ENCODE assay signal across 19 mouse cellular contexts in the genomic region with DNA sequence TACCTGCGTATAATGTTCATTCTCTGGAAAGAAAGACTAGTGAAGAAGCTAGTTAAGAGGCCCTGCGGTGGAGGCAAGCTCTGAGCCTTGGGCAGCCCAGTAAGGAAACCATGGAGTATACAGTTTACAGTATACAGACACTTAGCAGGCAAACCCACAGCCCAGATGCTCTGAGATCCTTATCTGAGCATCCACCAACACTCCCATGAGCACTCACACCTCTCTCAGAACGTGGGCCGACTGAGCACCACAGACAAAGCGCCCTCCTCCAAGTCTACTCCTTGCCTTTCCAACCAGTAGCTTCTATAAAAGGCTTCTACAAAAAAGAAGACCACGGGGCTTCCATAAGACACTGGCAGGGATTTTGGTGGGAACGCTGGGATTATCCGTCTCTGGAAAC. TPM values are rescaled to one million over a fixed set of nuclear protein-coding genes. Genes with fewer than 3 reads are reported as not detected.
DNase-seq lines count a peak whose midpoint lies in the region; ATAC-seq and TF ChIP-seq lines count a peak whose summit lies in the region.
"Had no signal": no experiment of that assay in that cellular context is flagged by ENCODE, and none has a peak within 500 bp of the region (broad histone marks: within the 10 kb centered on the region; RNA-seq: fewer than 3 reads in every experiment).

No protein-coding gene starts in this region.

- peak overlapping the region; percentile 68; the same call in 1 of the 2 replicates for H3K27ac ChIP-seq in forebrain, embryonic 12.5 days
- no peak overlapping the region for H3K27ac ChIP-seq in forebrain, postnatal 0 days (ENCODE audit: low read depth, low read length)
- H3K27ac ChIP-seq in hindbrain, embryonic 14.5 days = peak overlapping the region; percentile 38; the same call in 1 of the 2 replicates
- H3K27ac ChIP-seq in hindbrain, embryonic 10.5 days = no peak overlapping the region
- peak overlapping the region; percentile 74 for H3K27ac ChIP-seq in neural tube, embryonic 13.5 days (replicated peaks)
- no peak overlapping the region for H3K27ac ChIP-seq in neural tube, embryonic 15.5 days (replicated peaks)
- H3K27ac ChIP-seq in kidney, embryonic 14.5 days (ENCODE audit: low read depth, low read length) = no peak overlapping the region
- H3K27ac ChIP-seq: embryonic facial prominence, embryonic 15.5 days had no signal

- no peak overlapping the region for H3K4me2 ChIP-seq in forebrain, embryonic 12.5 days
- H3K4me2 ChIP-seq in forebrain, postnatal 0 days (ENCODE audit: low read depth) = no peak overlapping the region
- no peak overlapping the region for H3K4me2 ChIP-seq in hindbrain, embryonic 14.5 days (replicated peaks)
- no peak overlapping the region for H3K4me2 ChIP-seq in neural tube, embryonic 13.5 days
- no peak overlapping the region for H3K4me2 ChIP-seq in neural tube, embryonic 15.5 days
- H3K4me2 ChIP-seq in kidney, embryonic 14.5 days (replicated peaks; ENCODE audit: low read depth, low read length) = no peak overlapping the region
- H3K4me2 ChIP-seq: embryonic facial prominence, embryonic 15.5 days; heart, embryonic 12.5 days had no signal

- no peak overlapping the region for H3K9ac ChIP-seq in forebrain, embryonic 12.5 days
- H3K9ac ChIP-seq in forebrain, postnatal 0 days = no peak overlapping the region
- no peak overlapping the region for H3K9ac ChIP-seq in hindbrain, embryonic 14.5 days
- no peak overlapping the region for H3K9ac ChIP-seq in neural tube, embryonic 13.5 days
- H3K9ac ChIP-seq in neural tube, embryonic 15.5 days (replicated peaks) = no peak overlapping the region
- no peak overlapping the region for H3K9ac ChIP-seq in kidney, embryonic 14.5 days (ENCODE audit: low read depth, low read length)
- H3K9ac ChIP-seq: embryonic facial prominence, embryonic 15.5 days; heart, embryonic 12.5 days; liver, postnatal 0 days had no signal

- H3K4me1 ChIP-seq in forebrain, embryonic 12.5 days = peaks cover 66% of the 10 kb centered on the region
- H3K4me1 ChIP-seq in forebrain, postnatal 0 days (ENCODE audit: insufficient read depth) = peaks cover 24% of the 10 kb centered on the region
- peaks cover 59% of the 10 kb centered on the region for H3K4me1 ChIP-seq in hindbrain, embryonic 14.5 days (replicated peaks; ENCODE audit: control insufficient read depth, insufficient read depth, low read length)
- H3K4me1 ChIP-seq in hindbrain, embryonic 10.5 days (replicated peaks) = peaks cover 61% of the 10 kb centered on the region
- H3K4me1 ChIP-seq in neural tube, embryonic 13.5 days (replicated peaks) = peaks cover 89% of the 10 kb centered on the region
- peaks cover 73% of the 10 kb centered on the region for H3K4me1 ChIP-seq in neural tube, embryonic 15.5 days
- peaks cover 33% of the 10 kb centered on the region for H3K4me1 ChIP-seq in kidney, embryonic 14.5 days (ENCODE audit: control insufficient read depth, insufficient read depth, low read length)

- DNase-seq in forebrain, postnatal 0 days = no peak
- no peak for DNase-seq in hindbrain, embryonic 14.5 days (ENCODE audit: low spot score)
- no peak for DNase-seq in hindbrain, embryonic 10.5 days (ENCODE audit: low spot score)
- DNase-seq in right cerebral cortex, adult 2 months (ENCODE audit: low spot score in 2 of 2) = peak; percentile 78 to 79
- DNase-seq: cerebellum, postnatal 10 days; kidney, adult 2 months; kidney, postnatal 36 days; liver; liver, postnatal 0 days; thymus, adult 18-20 months had no signal

- WGBS in forebrain, embryonic 12.5 days = 78% methylated on average over 8 of the region's 8 CpGs
- 69% methylated on average over 8 of the region's 8 CpGs for WGBS in forebrain, postnatal 0 days
- 87% methylated on average over 8 of the region's 8 CpGs for WGBS in hindbrain, embryonic 14.5 days
- WGBS in hindbrain, embryonic 10.5 days = 91% methylated on average over 8 of the region's 8 CpGs
- WGBS in neural tube, embryonic 13.5 days = 88% methylated on average over 8 of the region's 8 CpGs
- 86% methylated on average over 8 of the region's 8 CpGs for WGBS in neural tube, embryonic 15.5 days
- 90% methylated on average over 8 of the region's 8 CpGs for WGBS in kidney, embryonic 14.5 days

- no peak for ATAC-seq in forebrain, embryonic 12.5 days (ENCODE audit: low FRiP score)
- ATAC-seq in forebrain, postnatal 0 days = no peak
- ATAC-seq in hindbrain, embryonic 14.5 days (ENCODE audit: low FRiP score) = no peak
- ATAC-seq in neural tube, embryonic 13.5 days (ENCODE audit: low read depth) = no peak
- no peak for ATAC-seq in neural tube, embryonic 15.5 days (ENCODE audit: low FRiP score)
- ATAC-seq in kidney, embryonic 14.5 days (ENCODE audit: low FRiP score, low TSS enrichment) = no peak
- ATAC-seq: CD4-positive, CD25-positive, alpha-beta regulatory T cell, adult 4 months; liver, postnatal 0 days had no signal

- no peak overlapping the region for H3K4me3 ChIP-seq in forebrain, embryonic 12.5 days (replicated peaks)
- H3K4me3 ChIP-seq in forebrain, postnatal 0 days (ENCODE audit: low read depth, low read length) = no peak overlapping the region
- H3K4me3 ChIP-seq in hindbrain, embryonic 14.5 days (replicated peaks; ENCODE audit: low read length) = no peak overlapping the region
- no peak overlapping the region for H3K4me3 ChIP-seq in hindbrain, embryonic 10.5 days
- H3K4me3 ChIP-seq in neural tube, embryonic 13.5 days = no peak overlapping the region
- no peak overlapping the region for H3K4me3 ChIP-seq in neural tube, embryonic 15.5 days (replicated peaks)
- no peak overlapping the region for H3K4me3 ChIP-seq in kidney, embryonic 14.5 days (ENCODE audit: low read length)
- H3K4me3 ChIP-seq: embryonic facial prominence, embryonic 15.5 days; heart, embryonic 12.5 days; myocyte had no signal

- H3K9me3 ChIP-seq in forebrain, embryonic 12.5 days = no peaks in the 10 kb centered on the region
- H3K9me3 ChIP-seq in forebrain, postnatal 0 days (ENCODE audit: low read length) = no peaks in the 10 kb centered on the region
- no peaks in the 10 kb centered on the region for H3K9me3 ChIP-seq in hindbrain, embryonic 14.5 days (ENCODE audit: control insufficient read depth, low read length)
- H3K9me3 ChIP-seq in hindbrain, embryonic 10.5 days = no peaks in the 10 kb centered on the region
- H3K9me3 ChIP-seq in neural tube, embryonic 13.5 days = no peaks in the 10 kb centered on the region
- H3K9me3 ChIP-seq in neural tube, embryonic 15.5 days (replicated peaks) = no peaks in the 10 kb centered on the region
- no peaks in the 10 kb centered on the region for H3K9me3 ChIP-seq in kidney, embryonic 14.5 days (ENCODE audit: control insufficient read depth, low read length)
- H3K9me3 ChIP-seq: embryonic facial prominence, embryonic 15.5 days; G1E; heart, embryonic 12.5 days had no signal

- no peaks in the 10 kb centered on the region for H3K27me3 ChIP-seq in forebrain, embryonic 12.5 days
- H3K27me3 ChIP-seq in forebrain, postnatal 0 days (ENCODE audit: insufficient read depth, low read length) = no peaks in the 10 kb centered on the region
- H3K27me3 ChIP-seq in hindbrain, embryonic 14.5 days (ENCODE audit: control insufficient read depth, insufficient read depth, low read length) = no peaks in the 10 kb centered on the region
- no peaks in the 10 kb centered on the region for H3K27me3 ChIP-seq in hindbrain, embryonic 10.5 days (ENCODE audit: insufficient read depth, poor library complexity, severe bottlenecking)
- no peaks in the 10 kb centered on the region for H3K27me3 ChIP-seq in neural tube, embryonic 13.5 days
- H3K27me3 ChIP-seq in neural tube, embryonic 15.5 days (replicated peaks) = no peaks in the 10 kb centered on the region
- H3K27me3 ChIP-seq in kidney, embryonic 14.5 days (ENCODE audit: control insufficient read depth, insufficient read depth, low read length) = no peaks in the 10 kb centered on the region
- H3K27me3 ChIP-seq: embryonic facial prominence, embryonic 15.5 days; heart, embryonic 12.5 days had no signal

- TF ChIP-seq CTCF in forebrain, postnatal 0 days (IDR thresholded peaks at IDR 0.05; ENCODE audit: low read depth) = no peak

- H3K36me3 ChIP-seq in forebrain, embryonic 12.5 days (replicated peaks) = no peaks in the 10 kb centered on the region
- no peaks in the 10 kb centered on the region; the same call in 1 of the 2 replicates for H3K36me3 ChIP-seq in forebrain, postnatal 0 days (ENCODE audit: insufficient read depth)
- H3K36me3 ChIP-seq in hindbrain, embryonic 14.5 days (replicated peaks; ENCODE audit: control insufficient read depth, insufficient read depth) = no peaks in the 10 kb centered on the region
- H3K36me3 ChIP-seq in hindbrain, embryonic 10.5 days = no peaks in the 10 kb centered on the region
- H3K36me3 ChIP-seq in neural tube, embryonic 13.5 days = no peaks in the 10 kb centered on the region
- no peaks in the 10 kb centered on the region for H3K36me3 ChIP-seq in neural tube, embryonic 15.5 days
- no peaks in the 10 kb centered on the region for H3K36me3 ChIP-seq in kidney, embryonic 14.5 days (ENCODE audit: control insufficient read depth, insufficient read depth, low read length)
- H3K36me3 ChIP-seq: embryonic facial prominence, embryonic 15.5 days; G1E; heart, embryonic 12.5 days had no signal

RNA-seq across cellular contexts. Expression of a gene that starts 51.2 kb away (rescaled TPM):
- polyA plus RNA-seq in forebrain, embryonic 12.5 days (2016; fragmentation: Nextera tagmentation; extraction: Ambion mirVana) = 32.4 and 37.9 TPM in 2 replicates
- 67.9 and 85.8 TPM in 2 replicates for total RNA-seq in forebrain, postnatal 0 days (2014; rRNA removed)
- polyA plus RNA-seq in forebrain, postnatal 0 days (2015; fragmentation: Nextera tagmentation; extraction: Ambion mirVana) = 19.7 and 35.5 TPM in 2 replicates
- 56.2 and 60.2 TPM in 2 replicates for polyA plus RNA-seq in hindbrain, embryonic 14.5 days (2014; fragmentation: Nextera tagmentation; extraction: Ambion mirVana)
- 16.1 and 19.3 TPM in 2 replicates for polyA plus RNA-seq in hindbrain, embryonic 10.5 days (2016; fragmentation: Nextera tagmentation; extraction: Ambion mirVana)
- 34.9 and 38.6 TPM in 2 replicates for polyA plus RNA-seq in neural tube, embryonic 13.5 days (2015; fragmentation: Nextera tagmentation; extraction: Ambion mirVana)
- 40.8 and 44.1 TPM in 2 replicates for polyA plus RNA-seq in neural tube, embryonic 15.5 days (2015; fragmentation: Nextera tagmentation; extraction: Ambion mirVana)
- 12.1 and 23.7 TPM in 2 replicates for polyA plus RNA-seq in kidney, embryonic 14.5 days (2014; fragmentation: Nextera tagmentation; extraction: Ambion mirVana)
- polyA plus RNA-seq: G1E had no signal

Comparison
In these comparisons a context has a peak if more than half of its experiments do, and no peak if none do; other contexts are left out.
1. H3K27ac ChIP-seq: peak in forebrain, embryonic 12.5 days (single experiment), hindbrain, embryonic 14.5 days (single experiment) and neural tube, embryonic 13.5 days (single experiment); none in forebrain, postnatal 0 days (single experiment), hindbrain, embryonic 10.5 days (single experiment), neural tube, embryonic 15.5 days (single experiment) and kidney, embryonic 14.5 days (single experiment).
2. DNase-seq: peak in right cerebral cortex, adult 2 months (2 of 2); none in forebrain, postnatal 0 days (single experiment), hindbrain, embryonic 14.5 days (single experiment) and hindbrain, embryonic 10.5 days (single experiment).